Mouse (Mus musculus): ENCODE data around the gene Slc9a3r1. TPM values are rescaled to one million over a fixed set of nuclear protein-coding genes. Genes with fewer than 3 reads are reported as not detected.

The Slc9a3r1 gene
- polyA plus RNA-seq, 1 experiment from 2014 or later: 165 TPM

DNA sequence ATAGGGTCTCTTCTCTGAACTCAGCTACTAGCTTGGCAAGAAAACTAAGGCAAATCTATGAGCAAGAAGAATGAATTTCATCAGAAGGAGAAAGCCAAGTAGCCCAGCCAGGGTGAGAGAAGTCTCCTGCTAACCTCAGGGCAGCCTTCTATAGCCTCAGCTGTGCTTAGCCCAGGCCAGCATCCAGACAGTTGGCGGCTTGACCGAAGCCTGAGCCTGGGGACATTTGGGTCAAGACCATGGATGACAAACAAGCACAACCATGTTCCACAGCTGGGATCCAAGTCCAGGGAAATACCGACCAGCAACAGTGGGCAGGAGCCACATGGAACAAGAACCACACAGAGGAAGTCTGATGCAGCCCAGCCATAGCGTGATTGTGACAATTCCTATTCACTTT is 15.3 kb upstream of the Slc9a3r1 start:
- no peaks in the 10 kb centered on the region for H3K9me3 ChIP-seq (ENCODE audit: control insufficient read depth, low read length)
- peaks cover 2% of the 10 kb centered on the region; the same call in 1 of the 2 replicates for H3K4me1 ChIP-seq (replicated peaks; ENCODE audit: control insufficient read depth, insufficient read depth, low read length)
- H3K36me3 ChIP-seq (ENCODE audit: control insufficient read depth, insufficient read depth, low read length): no peaks in the 10 kb centered on the region
- no peak overlapping the region for H3K4me3 ChIP-seq (ENCODE audit: low read depth, low read length)
- 84% methylated on average over 4 of the region's 4 CpGs for WGBS
- H3K27me3 ChIP-seq (replicated peaks; ENCODE audit: control insufficient read depth, insufficient read depth, low read length): 0 out of 2 replicates have a peak, but pooled peaks cover 2% of the 10 kb centered on the region
- no peak overlapping the region for H3K4me2 ChIP-seq (ENCODE audit: low read length)
- DNase-seq (ENCODE audit: low spot score) (no peak), ATAC-seq (replicated peaks; ENCODE audit: low FRiP score, low TSS enrichment, low read depth) (no peak)
- H3K27ac ChIP-seq (ENCODE audit: low read depth): no peak overlapping the region
- no peak overlapping the region for H3K9ac ChIP-seq (ENCODE audit: low read length)

DNA sequence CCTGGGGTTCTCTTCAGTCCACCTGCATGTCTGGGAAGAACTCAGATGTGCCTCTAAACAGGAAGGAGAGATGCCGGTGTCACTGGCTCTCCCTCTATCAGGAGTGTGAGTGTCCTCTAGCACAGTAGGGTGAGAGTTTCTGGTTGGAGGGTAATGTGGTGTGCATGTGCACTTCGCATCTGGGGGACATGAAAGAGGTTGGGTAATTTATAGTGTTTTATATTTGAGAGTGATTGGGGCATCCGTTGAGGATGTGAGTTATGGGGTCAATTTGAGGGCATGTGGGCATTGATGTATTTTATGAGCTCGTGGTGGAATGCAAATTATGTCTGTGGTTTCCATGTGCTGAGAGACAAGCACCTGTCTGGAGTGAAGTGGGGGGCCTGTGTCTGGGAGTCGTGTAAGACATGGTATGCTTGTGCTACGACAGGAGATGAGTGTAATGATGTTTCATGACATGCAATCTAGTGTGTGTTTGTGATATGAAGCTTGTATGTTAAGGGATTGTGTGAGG is 12.3 kb upstream of the Slc9a3r1 start:
- no peak for ATAC-seq (replicated peaks; ENCODE audit: low FRiP score, low TSS enrichment, low read depth)
- H3K4me1 ChIP-seq (replicated peaks; ENCODE audit: control insufficient read depth, insufficient read depth, low read length): peaks cover 16% of the 10 kb centered on the region
- no peak overlapping the region for H3K27ac ChIP-seq (ENCODE audit: low read depth)
- H3K4me2 ChIP-seq (ENCODE audit: low read length): no peak overlapping the region
- H3K4me3 ChIP-seq (ENCODE audit: low read depth, low read length): no peak overlapping the region
- WGBS: 44% methylated on average over 6 of the region's 6 CpGs
- 0 out of 2 replicates have a peak, but pooled peaks cover 2% of the 10 kb centered on the region for H3K27me3 ChIP-seq (replicated peaks; ENCODE audit: control insufficient read depth, insufficient read depth, low read length)
- H3K36me3 ChIP-seq (ENCODE audit: control insufficient read depth, insufficient read depth, low read length): no peaks in the 10 kb centered on the region
- H3K9ac ChIP-seq (ENCODE audit: low read length): no peak overlapping the region
- DNase-seq (ENCODE audit: low spot score): no peak
- no peaks in the 10 kb centered on the region for H3K9me3 ChIP-seq (ENCODE audit: control insufficient read depth, low read length)

DNA sequence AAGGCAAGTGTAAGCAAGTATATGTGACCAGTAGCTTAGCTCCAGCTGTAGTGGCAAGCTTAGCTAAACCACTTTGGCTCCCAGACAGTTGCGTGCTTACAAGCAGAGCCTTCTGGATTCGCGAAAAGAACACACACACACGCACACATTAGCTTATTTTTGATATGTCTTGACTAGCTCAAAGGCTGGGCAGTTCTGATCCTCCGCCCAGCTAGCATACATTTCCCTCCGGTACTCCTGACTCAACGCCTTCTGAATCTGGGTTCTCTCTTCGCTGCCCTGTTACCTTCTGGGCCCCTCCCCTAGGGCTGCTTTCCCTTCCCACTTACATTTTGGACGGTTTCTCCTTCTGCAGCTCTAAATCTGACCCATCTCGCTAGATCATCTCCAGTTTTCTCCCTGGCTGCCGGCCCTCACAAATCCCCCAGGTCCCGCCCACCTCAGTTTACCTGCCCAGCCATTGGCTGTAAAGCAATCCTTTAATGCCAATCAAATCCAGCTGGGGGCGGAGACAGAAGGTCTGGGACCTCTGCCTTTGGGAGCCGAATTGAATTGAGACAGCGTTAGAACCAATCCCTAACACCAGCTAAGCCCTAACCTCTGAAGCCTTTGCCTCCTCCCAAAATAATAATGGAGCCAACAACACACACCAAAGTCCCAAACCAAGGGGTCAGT is 11.2 kb upstream of the Slc9a3r1 start:
- H3K9ac ChIP-seq (ENCODE audit: low read length): no peak overlapping the region; the same call in 1 of the 2 replicates

DNA sequence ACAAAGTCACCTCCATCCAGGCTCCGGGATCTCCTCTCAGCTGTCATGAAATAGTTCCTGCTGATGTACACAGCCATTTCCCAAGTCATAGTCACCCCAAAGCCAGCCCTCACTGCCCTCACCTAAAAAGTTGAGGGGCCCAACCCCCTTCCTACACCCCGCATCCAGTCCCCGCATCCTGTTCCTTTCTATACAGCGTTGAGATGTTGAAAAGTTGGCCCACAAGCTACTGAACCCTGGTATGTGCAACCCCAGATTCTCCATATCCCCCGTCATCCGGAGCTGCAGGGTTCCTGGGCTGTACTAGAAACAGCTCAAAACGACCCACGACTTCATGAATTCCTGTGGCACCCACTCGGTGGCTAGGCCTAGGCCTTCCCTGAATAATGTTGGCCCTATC is 10.1 kb upstream of the Slc9a3r1 start:
- WGBS: 73% methylated on average over 9 of the region's 9 CpGs
- peaks cover 22% of the 10 kb centered on the region for H3K4me1 ChIP-seq (replicated peaks; ENCODE audit: control insufficient read depth, insufficient read depth, low read length)
- no peak for ATAC-seq (replicated peaks; ENCODE audit: low FRiP score, low TSS enrichment, low read depth)
- H3K9me3 ChIP-seq (ENCODE audit: control insufficient read depth, low read length): no peaks in the 10 kb centered on the region
- no peak overlapping the region; the same call in 1 of the 2 replicates for H3K4me2 ChIP-seq (ENCODE audit: low read length)
- no peaks in the 10 kb centered on the region for H3K27me3 ChIP-seq (replicated peaks; ENCODE audit: control insufficient read depth, insufficient read depth, low read length)
- no peak overlapping the region for H3K27ac ChIP-seq (ENCODE audit: low read depth)
- H3K4me3 ChIP-seq (ENCODE audit: low read depth, low read length): no peak overlapping the region
- no peaks in the 10 kb centered on the region for H3K36me3 ChIP-seq (ENCODE audit: control insufficient read depth, insufficient read depth, low read length)
- DNase-seq (ENCODE audit: low spot score): no peak
- H3K9ac ChIP-seq (ENCODE audit: low read length): no peak overlapping the region

More for the DNA sequence above, 11.2 kb upstream of the Slc9a3r1 start:
- H3K36me3 ChIP-seq (ENCODE audit: control insufficient read depth, insufficient read depth, low read length): no peaks in the 10 kb centered on the region
- peaks cover 16% of the 10 kb centered on the region for H3K4me1 ChIP-seq (replicated peaks; ENCODE audit: control insufficient read depth, insufficient read depth, low read length)
- no peak; the same call in 1 of the 2 replicates for ATAC-seq (replicated peaks; ENCODE audit: low FRiP score, low TSS enrichment, low read depth)
- no peaks in the 10 kb centered on the region for H3K9me3 ChIP-seq (ENCODE audit: control insufficient read depth, low read length)
- H3K27me3 ChIP-seq (replicated peaks; ENCODE audit: control insufficient read depth, insufficient read depth, low read length): 0 out of 2 replicates have a peak, but pooled peaks cover 2% of the 10 kb centered on the region
- peak overlapping the region; percentile 18; the same call in 1 of the 2 replicates for H3K4me3 ChIP-seq (ENCODE audit: low read depth, low read length)
- H3K4me2 ChIP-seq (ENCODE audit: low read length): peak overlapping the region; percentile 56
- H3K27ac ChIP-seq (ENCODE audit: low read depth): no peak overlapping the region
- 4% methylated on average over 15 of the region's 15 CpGs for WGBS
- peak; percentile 91 for DNase-seq (ENCODE audit: low spot score)

DNA sequence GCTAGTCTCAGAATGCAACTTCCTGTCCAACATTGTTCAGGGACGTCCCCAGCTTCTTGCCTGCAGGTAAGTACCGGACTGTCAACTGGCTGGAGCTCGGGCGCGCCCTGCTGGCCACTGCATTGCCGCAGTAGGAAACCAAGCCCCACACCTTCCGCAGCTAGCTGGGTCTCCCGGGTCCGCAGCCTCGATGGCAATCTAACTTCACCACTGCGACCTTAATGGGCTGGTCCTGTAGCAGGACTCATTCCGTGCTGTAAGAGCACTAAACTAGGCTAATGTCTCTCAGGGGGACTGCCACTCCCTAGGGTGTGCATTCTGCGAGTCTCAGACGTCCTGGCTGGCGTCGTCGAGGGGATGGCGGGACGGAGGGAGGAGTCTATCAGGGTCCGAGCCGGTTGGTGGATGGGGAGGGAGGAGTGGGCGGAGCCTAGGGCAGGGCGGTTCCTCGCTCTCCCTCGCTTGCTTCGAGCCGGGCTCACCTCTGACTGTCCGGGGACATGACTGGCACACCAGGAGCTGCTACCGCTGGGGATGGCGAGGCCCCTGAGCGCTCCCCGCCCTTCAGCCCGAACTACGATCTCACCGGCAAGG is 9.3 kb upstream of the Slc9a3r1 start:
- Histone ChIP-seq H3K27ac (ENCODE audit: low read depth) (no peak overlapping the region), H3K4me3 (ENCODE audit: low read depth, low read length) (peak overlapping the region; percentile 34), H3K4me2 (ENCODE audit: low read length) (peak overlapping the region; percentile 53), H3K9ac (ENCODE audit: low read length) (no peak overlapping the region), H3K36me3 (ENCODE audit: control insufficient read depth, insufficient read depth, low read length) (no peaks in the 10 kb centered on the region), H3K27me3 (replicated peaks; ENCODE audit: control insufficient read depth, insufficient read depth, low read length) (no peaks in the 10 kb centered on the region), H3K4me1 (replicated peaks; ENCODE audit: control insufficient read depth, insufficient read depth, low read length) (peaks cover 22% of the 10 kb centered on the region), H3K9me3 (ENCODE audit: control insufficient read depth, low read length) (no peaks in the 10 kb centered on the region)
- DNase-seq (ENCODE audit: low spot score): peak; percentile 87
- WGBS: 2% methylated on average over 35 of the region's 35 CpGs
- peak; percentile 77 for ATAC-seq (replicated peaks; ENCODE audit: low FRiP score, low TSS enrichment, low read depth)

DNA sequence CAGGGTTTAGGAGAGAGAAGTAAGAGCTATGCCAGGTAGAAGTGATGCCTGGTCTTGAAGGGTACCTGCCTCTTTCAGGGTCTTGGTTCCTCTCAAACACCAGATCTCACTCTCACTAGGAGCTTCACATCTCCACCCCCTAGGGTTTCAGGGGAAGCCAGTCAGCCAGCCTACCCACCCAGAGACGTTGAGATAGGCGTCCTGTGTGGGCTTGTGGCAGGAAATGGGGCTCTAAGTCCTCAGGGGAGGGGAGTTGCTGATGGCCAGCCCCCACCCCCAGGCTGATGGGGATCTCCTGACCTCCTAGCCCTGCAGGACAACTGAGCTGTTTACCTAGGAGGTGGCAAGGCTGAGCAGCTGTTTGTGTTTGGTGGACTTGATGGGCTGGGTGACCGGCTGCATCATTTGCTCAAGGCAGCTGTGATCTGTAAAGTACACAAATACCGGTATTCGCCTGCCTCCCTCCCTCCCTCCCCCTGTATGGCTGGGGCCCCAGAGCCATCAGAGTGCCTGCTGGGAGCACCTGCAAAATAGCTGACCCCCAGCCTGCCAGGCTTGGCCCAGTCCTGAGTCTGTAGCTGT is 8.0 kb upstream of the Slc9a3r1 start:
- Histone ChIP-seq H3K27ac (ENCODE audit: low read depth) (no peak overlapping the region), H3K9ac (ENCODE audit: low read length) (no peak overlapping the region), H3K4me3 (ENCODE audit: low read depth, low read length) (no peak overlapping the region), H3K4me1 (replicated peaks; ENCODE audit: control insufficient read depth, insufficient read depth, low read length) (peaks cover 22% of the 10 kb centered on the region), H3K36me3 (ENCODE audit: control insufficient read depth, insufficient read depth, low read length) (no peaks in the 10 kb centered on the region), H3K9me3 (ENCODE audit: control insufficient read depth, low read length) (no peaks in the 10 kb centered on the region), H3K27me3 (replicated peaks; ENCODE audit: control insufficient read depth, insufficient read depth, low read length) (no peaks in the 10 kb centered on the region), H3K4me2 (ENCODE audit: low read length) (no peak overlapping the region)
- ATAC-seq (replicated peaks; ENCODE audit: low FRiP score, low TSS enrichment, low read depth): no peak
- DNase-seq (ENCODE audit: low spot score): no peak
- 6% methylated on average over 5 of the region's 5 CpGs for WGBS

DNA sequence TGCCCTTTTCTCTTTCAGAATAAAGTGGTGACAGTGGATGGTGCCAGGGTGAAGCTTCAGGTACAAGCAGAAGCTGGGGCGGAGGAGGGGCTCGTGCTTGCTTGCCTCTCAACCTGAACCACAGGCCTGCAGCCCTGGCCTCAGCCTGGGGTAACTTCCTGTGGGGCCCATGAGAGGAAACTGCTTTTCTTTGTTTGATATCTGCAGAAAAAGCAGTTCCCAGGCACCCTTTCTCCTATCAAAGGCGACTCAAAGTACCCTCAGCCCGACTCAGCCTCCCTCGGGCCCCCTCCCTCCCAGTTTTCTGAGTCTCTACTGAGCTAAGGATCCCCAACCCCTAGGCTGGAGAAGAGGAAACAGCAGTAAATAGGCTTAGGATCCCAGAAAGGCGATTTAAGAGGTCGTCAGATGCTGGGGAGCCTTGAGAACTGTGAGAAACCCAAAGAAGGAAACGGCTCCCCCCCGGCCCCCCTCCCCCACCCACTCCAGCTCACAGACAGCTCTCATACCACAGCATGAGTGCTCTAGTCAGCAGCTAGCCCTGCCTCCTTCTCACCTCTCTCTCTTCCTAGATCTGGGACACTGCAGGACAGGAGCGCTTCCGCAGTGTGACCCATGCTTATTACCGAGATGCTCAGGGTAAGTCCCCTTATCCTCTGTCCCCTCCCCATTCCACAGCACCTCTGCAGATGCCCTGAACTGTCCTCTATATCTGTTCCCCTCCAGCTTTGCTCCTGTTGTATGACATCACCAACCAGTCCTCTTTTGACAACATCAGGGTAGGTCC is 5.0 kb upstream of the Slc9a3r1 start:
- Histone ChIP-seq H3K9me3 (ENCODE audit: control insufficient read depth, low read length) (no peaks in the 10 kb centered on the region), H3K36me3 (ENCODE audit: control insufficient read depth, insufficient read depth, low read length) (no peaks in the 10 kb centered on the region), H3K4me3 (ENCODE audit: low read depth, low read length) (no peak overlapping the region), H3K4me2 (ENCODE audit: low read length) (no peak overlapping the region), H3K27ac (ENCODE audit: low read depth) (peak overlapping the region; percentile 69), H3K27me3 (replicated peaks; ENCODE audit: control insufficient read depth, insufficient read depth, low read length) (no peaks in the 10 kb centered on the region), H3K9ac (ENCODE audit: low read length) (no peak overlapping the region), H3K4me1 (replicated peaks; ENCODE audit: control insufficient read depth, insufficient read depth, low read length) (peaks cover 30% of the 10 kb centered on the region; the same call in 1 of the 2 replicates)
- ATAC-seq (replicated peaks; ENCODE audit: low FRiP score, low TSS enrichment, low read depth) (no peak), DNase-seq (ENCODE audit: low spot score) (no peak)
- WGBS: 22% methylated on average over 12 of the region's 12 CpGs

Data from intestine, embryonic 14.5 days (tissue).